Mouse (Mus musculus) testis, adult 2 months (tissue): Measurements from ENCODE around the gene Scimp.

ENCODE experiments used
- CTCF ChIP-seq: fragments of 200-500 bp; IDR thresholded peaks from 2 replicates; pipeline ENCODE4 v1.5.1; 2012; ENCODE audit warnings: low read depth, mild to moderate bottlenecking, inconsistent platforms, low read length, moderate library complexity; ENCODE audit not compliant: control insufficient read depth, insufficient read depth, insufficient replicate concordance
- POLR2A ChIP-seq: fragments of 200-500 bp; IDR thresholded peaks from 2 replicates; pipeline ENCODE4 v1.6.1; 2012; ENCODE audit warnings: low read depth, mild to moderate bottlenecking, inconsistent platforms, low read length, moderate library complexity; ENCODE audit not compliant: control insufficient read depth

GRCm38 (mm10) chr11:70842983-70843382 lies 30.6 kb upstream of the Scimp start:
- no peak for TF ChIP-seq POLR2A
- TF ChIP-seq CTCF, result no peak
